Mouse (Mus musculus) layer of hippocampus, postnatal 10 days (tissue): ENCODE results near the gene Galk1. TPM values are rescaled to one million over a fixed set of nuclear protein-coding genes. Genes with fewer than 3 reads are reported as not detected.
"Not testable (repeated sequence)": the region's sequence is repeated elsewhere in the genome, so short reads cannot be mapped to it uniquely, and the experiment has no call there.

Experiments used
- DNase-seq, 2 experiments: peaks; one replicate each; pipeline ENCODE4 v3.0.0; 2021; ENCODE audit warnings: low spot score in 2 of 2
- total RNA-seq, 2 experiments: library from RNA; stranded (reverse); gene quantifications; 2 replicates each; pipeline ENCODE4 v1.2.3; 2021

Galk1 gene
- total RNA-seq, 2 experiments from 2014 or later: 20.5 to 24.7 TPM

DNA sequence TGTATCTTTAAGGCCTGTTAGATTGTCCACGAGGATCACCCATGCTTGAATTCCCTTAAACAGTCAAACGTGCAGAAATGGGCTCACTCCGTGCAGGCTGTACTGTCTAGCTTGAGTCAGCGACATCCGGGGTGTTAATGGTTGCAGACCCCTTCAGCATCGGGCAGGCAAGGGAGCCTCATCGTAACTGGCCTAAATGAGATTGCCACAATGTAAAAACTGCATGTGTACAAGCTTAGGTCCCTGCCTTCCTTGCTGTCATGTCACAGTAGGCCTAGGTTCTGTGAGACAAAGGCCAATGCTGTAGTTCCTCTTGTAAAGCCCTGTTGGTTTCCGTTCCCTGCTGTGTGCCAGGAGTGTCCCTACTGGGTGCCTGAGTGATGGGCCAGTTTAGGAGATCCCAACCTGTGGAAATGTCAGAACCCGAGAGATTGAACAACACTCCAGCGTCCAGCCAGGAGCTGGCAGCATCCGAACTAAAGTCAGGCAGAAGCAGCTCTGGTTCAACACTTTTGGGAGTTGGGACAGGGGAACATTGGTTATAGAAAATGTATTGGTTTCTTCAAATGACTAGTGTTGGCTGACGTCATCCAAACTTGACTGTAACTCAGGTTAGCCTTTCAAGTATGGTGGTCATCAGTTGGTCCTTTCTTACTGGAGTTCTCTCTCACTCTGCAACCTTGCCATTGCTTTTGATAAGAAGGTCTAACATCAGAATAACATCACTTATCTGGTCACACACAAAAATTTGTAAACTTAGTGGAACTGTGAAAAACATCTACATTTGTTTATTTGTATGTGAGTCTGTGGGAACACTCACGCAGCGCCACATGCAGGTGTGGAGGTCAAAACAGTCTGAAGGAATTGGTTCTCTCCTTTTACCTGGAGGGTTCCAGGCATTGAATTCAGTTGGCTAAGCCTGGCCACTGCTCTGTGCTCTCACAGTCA, 18.7 kb upstream of the Galk1 start:
- DNase-seq: no peak

DNA sequence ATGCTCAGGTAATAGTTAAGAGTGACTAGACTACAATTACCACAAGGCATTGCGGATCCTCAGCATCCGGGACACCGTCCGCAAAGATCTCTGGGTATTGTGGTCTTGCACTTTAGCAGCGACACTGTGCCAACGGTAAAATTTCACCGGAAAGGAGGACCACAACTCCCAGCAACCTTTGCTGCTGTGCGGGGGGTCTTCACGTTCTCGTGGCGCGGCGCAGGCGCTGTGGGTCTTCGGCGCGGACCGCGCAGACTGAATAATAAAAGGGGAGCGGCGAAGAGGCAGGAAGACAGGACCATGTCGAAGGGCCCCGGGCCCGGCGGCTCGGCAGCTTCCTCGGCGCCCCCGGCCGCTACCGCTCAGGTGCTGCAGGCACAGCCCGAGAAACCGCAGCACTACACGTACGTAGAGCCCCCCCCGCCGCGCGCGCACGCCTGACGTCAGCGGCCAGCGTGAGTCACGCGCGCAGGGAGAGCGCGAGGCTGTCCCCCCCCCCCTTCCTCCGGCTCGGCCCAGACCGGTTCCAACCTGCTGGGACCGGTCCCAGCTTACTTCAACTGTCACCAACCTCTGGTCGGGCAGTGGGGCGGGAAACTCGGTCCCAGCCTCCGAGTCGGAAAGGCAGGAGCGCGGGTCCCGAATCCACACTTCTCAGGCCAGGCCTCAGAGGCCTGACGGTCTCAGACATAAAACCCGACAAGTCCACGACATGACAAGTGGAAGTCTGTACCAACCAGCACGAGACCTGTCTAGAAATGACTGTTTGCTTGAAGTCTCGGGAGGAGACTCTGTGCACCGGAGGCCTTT, 17.8 kb upstream of the Galk1 start, which contains the start of gene Unk:
TSS of gene Unk (plus strand) at position 235 of the 810 bp plus-strand sequence.
- DNase-seq: peak; percentile 96 to 98

DNA sequence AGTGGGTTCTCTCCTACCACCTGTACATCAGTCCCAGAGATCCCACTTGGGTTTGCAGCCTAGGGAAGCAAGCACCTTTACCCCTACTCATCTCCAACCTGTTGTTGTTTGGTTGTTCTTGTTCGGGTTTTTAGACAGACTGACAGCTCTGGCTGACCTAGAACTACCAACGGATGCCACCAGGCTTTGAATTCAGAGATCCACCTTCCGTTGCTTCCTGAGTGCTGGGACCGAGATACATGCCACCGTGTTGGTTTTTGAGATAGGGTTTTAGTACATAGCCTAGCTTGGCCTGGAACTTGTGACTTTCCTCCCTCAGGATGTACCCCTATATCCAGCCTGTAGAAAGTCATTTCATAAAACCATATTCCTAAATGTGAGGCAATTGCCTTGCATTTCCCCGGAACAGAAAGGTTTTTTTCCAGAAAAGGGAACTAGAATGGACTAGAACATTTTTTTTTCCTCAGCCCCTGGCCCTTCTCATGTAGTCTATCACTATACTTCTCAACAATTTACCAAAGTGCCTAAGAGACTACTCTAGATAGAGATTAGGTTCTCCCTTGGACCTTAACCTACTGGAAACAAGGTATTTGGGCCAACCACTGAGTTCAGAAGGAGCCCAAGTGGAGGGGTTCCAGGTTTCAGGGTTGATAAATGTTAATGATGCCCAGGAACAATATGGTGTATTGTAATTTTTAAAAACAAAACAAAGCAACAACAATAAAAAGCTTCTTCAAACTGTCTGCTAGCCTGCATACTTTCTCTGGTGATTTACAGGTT, 16.8 kb upstream of the Galk1 start:
- no peak for DNase-seq

DNA sequence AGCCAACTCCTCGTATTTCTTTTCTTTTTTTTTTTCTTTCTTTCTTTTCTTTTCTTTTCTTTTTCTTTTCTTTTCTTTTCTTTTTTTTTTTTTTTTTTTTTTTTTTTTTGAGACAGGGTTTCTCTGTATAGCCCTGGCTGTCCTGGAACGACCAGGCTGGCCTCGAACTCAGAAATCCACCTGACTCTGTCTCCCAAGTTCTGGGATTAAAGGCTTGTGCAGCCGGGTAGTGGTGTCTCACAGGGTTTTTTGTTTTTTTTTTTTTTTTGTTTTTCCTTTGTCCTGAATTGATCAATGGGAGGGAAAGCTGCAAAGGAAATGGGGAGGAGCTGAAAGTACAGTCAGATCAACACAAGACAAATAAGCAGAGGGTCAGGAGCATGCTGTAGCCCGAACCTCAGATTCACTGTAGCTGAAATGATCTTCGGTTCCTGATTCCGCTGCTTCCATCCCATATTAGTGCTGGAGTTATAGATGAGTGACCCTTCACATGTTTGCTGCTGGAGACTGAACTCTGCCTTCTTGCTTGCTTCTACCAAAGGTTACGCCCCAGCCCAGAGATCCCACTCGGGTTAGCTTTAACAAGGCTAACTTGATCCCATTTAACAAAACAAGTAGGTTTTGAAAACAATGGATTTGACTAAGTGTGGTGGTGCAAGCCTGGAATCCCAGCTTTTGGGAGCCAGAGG, 15.8 kb upstream of the Galk1 start:
- no peak for DNase-seq

DNA sequence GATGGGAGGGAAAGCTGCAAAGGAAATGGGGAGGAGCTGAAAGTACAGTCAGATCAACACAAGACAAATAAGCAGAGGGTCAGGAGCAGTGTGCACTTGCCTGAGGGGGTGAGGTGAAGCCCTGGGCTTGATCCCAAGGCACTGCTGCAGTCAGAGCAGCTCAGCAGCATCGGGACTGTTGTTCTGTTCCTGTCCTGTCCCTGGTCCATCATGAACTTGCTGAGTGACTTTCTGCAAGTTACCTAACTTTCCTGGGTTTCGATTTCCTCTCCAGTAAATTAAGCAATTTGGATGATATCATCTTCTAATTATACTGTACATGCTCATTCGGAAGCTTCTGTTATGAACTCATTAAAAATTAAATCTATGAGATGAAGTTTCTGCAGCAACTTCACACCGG, 15.2 kb upstream of the Galk1 start, which contains the start of gene H3f3b:
TSS of gene H3f3b (minus strand) at position 207 of the 400 bp plus-strand sequence.
- DNase-seq: no peak

DNA sequence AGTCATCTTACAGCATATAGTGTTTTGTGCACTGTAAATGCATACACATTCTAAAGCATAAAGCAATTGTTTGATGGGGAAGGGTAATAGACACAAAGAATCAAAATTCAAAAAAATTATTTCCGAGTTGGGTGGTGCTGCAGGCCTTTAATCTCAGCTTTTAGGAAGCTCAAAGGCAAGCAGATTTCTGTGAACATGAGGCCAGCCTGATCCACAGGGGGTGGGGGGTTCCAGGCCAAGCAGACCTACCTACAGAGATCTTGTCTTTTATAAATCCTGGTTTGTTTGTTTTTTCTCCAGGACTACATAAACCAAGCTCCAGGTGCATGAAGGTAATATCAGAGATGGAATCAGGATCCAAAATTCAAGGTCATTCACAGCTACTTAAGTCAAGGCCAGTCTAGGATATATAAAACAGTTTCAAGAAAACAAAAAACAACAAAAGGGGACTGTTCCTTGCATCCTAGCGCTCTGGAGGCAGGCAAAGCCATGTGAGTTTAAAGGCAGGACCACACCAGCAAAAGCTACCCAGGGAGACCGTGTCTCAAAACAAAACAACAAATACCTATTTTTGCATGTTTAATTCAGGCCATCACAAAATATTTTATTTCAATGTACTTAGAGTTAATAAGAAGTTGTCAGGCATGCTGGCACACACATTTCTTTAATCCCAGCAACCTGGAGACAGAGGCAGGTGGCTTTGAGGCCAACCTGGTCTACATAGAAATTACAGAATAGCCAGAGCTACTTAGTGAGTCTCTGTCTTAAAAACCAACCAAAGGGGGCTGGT, 12.7 kb upstream of the Galk1 start:
- DNase-seq: no peak

DNA sequence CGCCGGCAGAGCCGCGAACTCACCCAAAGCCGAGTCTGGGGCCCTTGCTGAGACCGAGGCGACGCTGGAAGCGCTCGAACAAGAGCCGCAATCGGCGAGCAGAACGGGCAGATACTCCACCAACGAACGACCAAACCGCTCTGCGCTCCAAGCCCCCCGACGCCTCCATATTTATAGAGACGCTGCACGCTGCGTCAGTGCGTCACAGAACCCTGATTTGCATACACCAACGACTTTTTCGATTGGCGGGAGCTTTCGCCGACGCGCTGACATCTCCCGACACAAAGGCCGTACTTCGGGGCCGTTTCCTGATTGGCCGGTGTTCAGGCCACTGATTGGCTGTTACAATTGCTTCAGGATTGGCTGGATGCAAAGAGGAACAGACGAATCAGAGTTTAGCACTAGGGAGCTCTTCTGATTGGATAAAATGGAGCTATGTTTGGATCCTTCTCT, 11.9 kb upstream of the Galk1 start:
- DNase-seq: peak; percentile 93 to 94

DNA sequence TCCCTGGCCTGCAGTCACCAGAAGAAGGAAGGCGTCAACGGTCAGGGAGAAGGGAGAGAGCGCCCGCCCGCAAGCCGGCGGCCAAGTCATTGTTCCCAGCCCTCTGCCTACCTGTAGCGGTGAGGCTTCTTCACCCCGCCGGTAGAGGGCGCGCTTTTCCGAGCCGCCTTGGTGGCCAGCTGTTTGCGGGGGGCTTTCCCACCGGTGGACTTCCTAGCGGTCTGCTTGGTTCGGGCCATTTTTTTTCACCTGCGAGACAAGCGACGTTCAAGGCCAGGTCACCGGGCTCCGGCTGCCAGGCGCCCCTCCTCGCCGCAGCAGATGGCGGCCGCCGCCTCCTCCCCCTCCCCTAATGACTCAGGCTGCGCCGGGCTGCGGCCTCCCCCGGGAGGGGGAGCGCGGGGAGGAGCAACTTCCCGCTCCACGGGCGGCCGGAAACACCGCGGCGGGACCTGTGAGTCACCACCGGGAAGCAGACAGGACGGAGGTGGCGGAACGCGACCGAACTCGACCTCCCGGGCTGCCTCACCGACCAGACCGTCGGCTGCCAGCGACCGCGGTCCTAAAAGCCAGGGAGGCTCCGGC, 11.3 kb upstream of the Galk1 start:
- DNase-seq: peak; percentile 76 to 81

DNA sequence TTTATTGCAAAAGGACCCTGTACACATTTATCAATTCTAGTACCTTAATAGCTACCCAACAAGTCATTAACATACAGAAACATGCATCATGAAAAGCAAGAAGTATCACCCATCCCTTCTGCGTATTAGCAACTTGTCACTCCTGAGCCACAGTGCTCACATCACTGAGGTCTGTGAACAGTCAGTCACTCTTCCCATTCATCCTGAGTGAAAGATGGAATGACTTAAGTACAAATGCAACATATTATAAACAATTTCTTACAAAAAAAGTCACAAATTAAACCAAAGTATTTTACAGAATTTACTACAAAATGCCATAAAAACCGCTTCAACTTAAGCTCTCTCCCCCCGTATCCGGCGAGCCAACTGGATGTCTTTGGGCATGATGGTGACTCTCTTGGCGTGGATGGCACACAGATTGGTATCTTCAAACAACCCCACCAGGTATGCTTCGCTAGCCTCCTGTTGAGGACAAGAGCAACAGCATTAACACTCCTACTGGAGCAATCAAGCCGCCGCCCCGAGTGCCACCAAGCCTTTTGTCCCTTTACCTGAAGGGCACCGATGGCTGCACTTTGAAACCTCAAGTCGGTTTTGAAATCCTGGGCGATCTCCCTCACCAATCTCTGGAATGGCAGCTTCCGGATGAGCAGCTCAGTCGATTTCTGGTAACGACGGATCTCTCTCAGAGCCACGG, 10.7 kb upstream of the Galk1 start:
- DNase-seq: not testable (repeated sequence)

DNA sequence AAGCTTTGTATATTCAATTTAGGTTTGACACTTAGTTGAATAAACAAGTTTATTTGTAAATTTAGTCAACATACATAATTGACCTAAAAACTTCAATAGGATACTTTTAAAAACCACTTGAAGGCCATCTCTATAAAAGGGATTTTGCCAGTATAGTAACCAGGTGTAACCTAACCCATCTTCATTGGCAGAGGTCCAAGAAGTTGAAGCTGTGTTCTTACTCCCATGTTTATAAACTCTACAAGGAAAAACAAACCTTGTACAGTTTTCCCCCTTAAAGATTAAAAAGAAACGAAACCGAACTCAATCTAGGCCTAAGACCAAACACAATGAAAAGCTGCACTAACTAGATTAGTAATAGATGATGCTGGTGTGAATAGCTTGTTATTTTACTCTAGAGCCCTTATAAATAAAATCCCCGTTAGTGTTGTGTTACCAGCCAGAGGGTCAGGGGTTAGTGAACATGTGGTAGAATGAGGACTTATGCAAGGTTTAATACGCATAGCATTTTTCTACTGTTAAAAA, 9.8 kb upstream of the Galk1 start:
- DNase-seq: no peak

DNA sequence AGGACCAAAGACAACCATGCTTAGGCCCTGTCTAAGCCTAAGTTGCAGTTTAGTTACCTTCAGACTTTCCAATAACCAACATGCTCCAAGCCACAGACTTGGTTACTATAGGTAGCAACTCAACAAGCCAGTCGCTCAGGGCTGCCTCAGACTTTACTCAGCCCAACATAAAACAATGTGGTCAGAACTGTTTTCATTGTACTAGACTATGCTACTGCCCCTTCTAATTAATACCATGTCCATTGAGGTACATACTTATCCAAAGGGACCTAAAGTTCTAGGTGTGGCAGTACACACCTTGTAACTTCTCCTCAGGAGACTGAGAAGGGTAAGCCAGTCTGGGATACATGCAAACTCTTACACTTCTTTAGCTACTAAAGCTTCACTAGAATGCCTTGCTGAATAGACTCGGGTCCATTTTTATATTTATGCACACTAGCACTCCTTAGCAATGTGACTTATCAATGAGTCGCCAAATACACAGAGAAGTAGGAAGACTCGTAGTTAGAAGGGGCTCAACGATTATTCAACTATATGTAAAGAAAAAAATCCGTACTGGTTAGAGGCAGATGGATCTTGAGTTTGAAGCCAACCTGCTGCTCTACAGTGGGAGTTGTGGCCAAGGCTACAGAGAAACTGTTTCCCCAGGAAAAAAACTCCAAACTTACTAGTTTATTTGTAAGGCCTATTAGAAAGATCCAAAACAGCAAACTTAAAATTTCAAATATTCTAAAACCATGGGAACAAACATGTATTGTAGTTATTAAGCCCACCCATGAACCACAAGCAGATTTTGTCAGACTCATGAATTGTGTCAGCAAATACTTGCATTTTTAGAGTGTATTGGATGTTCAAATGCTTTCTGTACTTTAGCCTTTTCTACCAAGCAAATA, 9.1 kb upstream of the Galk1 start:
- DNase-seq: no peak

DNA sequence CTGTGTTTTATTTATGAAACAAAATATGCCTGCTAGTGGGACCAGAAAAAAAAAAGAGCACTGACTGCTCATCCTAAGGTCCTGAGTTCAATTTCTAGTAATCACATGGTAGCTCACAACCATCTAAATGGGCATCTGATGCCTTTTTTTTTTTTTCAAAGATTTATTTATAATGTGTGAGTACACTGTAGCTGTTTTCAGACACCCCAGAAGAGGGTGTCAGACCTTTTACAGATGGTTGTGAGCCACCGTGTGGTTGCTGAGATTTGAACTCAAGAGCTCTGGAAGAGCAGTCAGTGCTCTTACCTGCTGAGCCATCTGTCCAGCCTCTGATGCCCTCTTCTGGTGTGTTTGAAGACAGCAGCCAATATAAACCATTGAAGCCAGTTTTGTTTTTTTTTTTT, 8.0 kb upstream of the Galk1 start:
- no peak for DNase-seq

DNA sequence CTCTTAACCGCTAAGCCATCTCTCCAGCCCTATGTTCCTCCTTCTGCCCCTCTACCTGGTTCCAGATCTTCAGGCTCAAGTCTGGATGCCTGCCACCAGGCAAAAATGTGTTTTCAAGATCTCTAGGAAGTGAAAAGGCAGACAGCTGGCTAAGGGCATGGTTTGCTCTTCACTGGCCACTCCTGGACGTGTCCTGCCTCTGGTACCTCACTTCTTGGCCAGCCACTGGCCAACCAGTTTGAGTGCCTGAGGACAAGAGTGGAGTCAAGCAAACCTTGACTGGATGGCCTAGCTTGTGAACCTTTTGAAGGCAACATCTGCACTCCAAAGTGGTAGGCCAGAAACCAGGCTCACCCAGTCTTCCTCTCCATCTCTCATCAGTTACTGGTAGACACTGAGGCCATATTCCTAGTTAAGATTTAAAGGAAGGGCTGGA, 7.5 kb upstream of the Galk1 start:
- peak; percentile 30 to 40 for DNase-seq

DNA sequence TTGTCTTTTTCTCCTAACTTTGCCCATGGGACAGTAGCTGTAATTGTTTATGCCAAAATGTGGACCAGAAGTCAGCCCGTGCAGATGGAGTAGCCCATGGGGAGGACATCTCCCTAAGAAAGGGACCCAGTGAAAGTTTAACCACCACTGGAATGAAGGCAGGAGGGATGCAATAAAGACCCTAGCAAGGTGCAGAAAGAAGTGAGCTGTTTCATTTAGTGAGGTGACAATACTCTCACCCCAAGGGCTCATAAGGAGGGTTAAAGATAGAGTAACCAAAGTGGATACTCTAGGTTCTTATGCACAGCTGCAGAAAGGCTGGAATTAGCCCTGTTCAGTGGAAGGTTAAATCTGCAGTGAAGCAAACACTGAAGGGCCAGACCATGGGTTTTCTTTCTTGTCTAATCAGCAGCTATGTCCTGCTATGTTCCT, 6.9 kb upstream of the Galk1 start:
- DNase-seq: no peak

DNA sequence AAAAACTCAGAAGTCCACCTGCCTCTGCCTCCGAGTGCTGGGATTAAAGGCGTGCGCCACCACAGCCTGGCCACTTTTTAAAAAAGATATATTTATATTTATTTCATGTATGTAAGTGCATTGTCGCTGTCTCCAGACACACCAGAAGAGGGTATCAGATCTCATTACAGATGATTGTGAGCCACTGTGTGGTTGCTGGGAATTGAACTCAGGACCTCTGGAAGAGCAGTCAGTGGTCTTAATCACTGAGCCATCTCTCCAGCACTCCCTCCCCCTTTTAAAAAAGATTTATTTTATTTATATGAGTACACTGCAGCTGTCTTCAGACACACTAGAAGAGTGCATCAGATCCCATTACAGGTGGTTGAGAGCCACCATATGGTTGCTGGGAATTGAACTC, 6.3 kb upstream of the Galk1 start:
- DNase-seq: not testable (repeated sequence)

DNA sequence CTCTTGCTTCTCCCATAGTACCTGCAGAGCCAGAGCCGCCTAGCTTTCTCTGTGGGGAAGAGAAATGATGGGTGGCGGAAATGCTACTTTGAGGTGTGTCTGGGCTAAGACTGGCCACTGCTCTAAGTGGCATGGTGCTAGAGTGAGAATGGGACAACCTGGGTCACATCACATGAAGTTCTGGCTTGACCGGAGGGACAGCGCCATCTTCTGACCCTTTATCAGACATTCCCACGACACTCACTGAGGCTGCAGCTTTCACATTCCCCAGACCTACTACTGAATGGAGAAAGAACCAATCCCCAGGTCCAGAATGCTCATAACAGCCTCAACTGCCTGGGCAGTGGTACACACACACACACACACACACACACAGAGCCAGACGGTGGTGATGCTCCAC, 5.6 kb upstream of the Galk1 start:
- DNase-seq: no peak

DNA sequence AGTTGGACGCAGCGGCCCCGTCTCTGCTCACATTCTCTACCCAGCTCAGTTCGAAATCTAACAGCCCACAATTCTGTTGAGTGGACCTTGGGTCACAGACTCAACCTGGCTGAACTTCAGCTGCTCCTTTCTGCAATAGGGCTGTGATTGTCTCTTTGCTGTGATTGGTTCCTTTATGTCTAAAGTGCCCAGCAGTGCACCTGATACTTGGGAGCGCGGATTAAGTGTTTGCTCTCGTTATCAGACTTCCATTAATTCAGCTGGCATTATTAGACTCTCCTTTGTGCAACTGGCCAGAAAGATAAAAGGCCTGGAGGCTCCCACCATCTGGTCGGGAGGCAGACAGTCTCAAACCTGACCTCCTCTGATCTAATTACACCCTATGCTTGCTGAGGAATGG, 2.3 kb upstream of the Galk1 start:
- no peak for DNase-seq
